Mouse (Mus musculus): Measurements from ENCODE around the gene Resp18. TPM values are rescaled to one million over a fixed set of nuclear protein-coding genes. Genes with fewer than 3 reads are reported as not detected.

Gene Resp18
- polyA plus RNA-seq, 1 experiment from 2014 or later, result 13.4 TPM

Other genes with a start within 250 kb of the Resp18 start
- gene Nhej1, start 153.2 kb downstream of the Resp18 start, polyA plus RNA-seq (2014; fragmentation: Nextera tagmentation; extraction: Ambion mirVana), result 8.3 and 10.5 TPM in 2 replicates
- 1.4 and 1.8 TPM in 2 replicates for gene Slc23a3, start 144.5 kb downstream of the Resp18 start, polyA plus RNA-seq (2014; fragmentation: Nextera tagmentation; extraction: Ambion mirVana)
- gene Cnppd1, start 135.7 kb downstream of the Resp18 start, polyA plus RNA-seq (2014; fragmentation: Nextera tagmentation; extraction: Ambion mirVana), result 41.6 and 41.7 TPM in 2 replicates
- 50.1 and 51.1 TPM in 2 replicates for gene Retreg2, start 135.6 kb downstream of the Resp18 start, polyA plus RNA-seq (2014; fragmentation: Nextera tagmentation; extraction: Ambion mirVana)
- 36.5 and 38.8 TPM in 2 replicates for gene Zfand2b, start 109.8 kb downstream of the Resp18 start, polyA plus RNA-seq (2014; fragmentation: Nextera tagmentation; extraction: Ambion mirVana)
- gene Abcb6, start 98.0 kb downstream of the Resp18 start, polyA plus RNA-seq (2014; fragmentation: Nextera tagmentation; extraction: Ambion mirVana), result 17.8 and 21.7 TPM in 2 replicates
- 20.2 and 23.0 TPM in 2 replicates for gene Ankzf1, start 86.3 kb downstream of the Resp18 start, polyA plus RNA-seq (2014; fragmentation: Nextera tagmentation; extraction: Ambion mirVana)
- gene Atg9a, start 86.2 kb downstream of the Resp18 start, polyA plus RNA-seq (2014; fragmentation: Nextera tagmentation; extraction: Ambion mirVana), result 24.0 and 26.3 TPM in 2 replicates
- gene Glb1l, start 67.6 kb downstream of the Resp18 start, polyA plus RNA-seq (2014; fragmentation: Nextera tagmentation; extraction: Ambion mirVana), result 15.1 and 19.2 TPM in 2 replicates
- gene Stk16, start 67.6 kb downstream of the Resp18 start, polyA plus RNA-seq (2014; fragmentation: Nextera tagmentation; extraction: Ambion mirVana), result 116 and 131 TPM in 2 replicates
- 68.7 and 86.5 TPM in 2 replicates for gene Tuba4a, start 58.5 kb downstream of the Resp18 start, polyA plus RNA-seq (2014; fragmentation: Nextera tagmentation; extraction: Ambion mirVana)
- gene A630095N17Rik, start 46.3 kb downstream of the Resp18 start, polyA plus RNA-seq (2014; fragmentation: Nextera tagmentation; extraction: Ambion mirVana), result not detected in 2 replicates
- 14.2 TPM in 2 replicates for gene Dnajb2, start 42.0 kb downstream of the Resp18 start, polyA plus RNA-seq (2014; fragmentation: Nextera tagmentation; extraction: Ambion mirVana)
- 2.9 and 3.4 TPM in 2 replicates for gene Ptprn, start 13.9 kb downstream of the Resp18 start, polyA plus RNA-seq (2014; fragmentation: Nextera tagmentation; extraction: Ambion mirVana)
- gene Dnpep, start 39.6 kb upstream of the Resp18 start, polyA plus RNA-seq (2014; fragmentation: Nextera tagmentation; extraction: Ambion mirVana), result 133 and 137 TPM in 2 replicates
- 72.4 and 73.2 TPM in 2 replicates for gene Des, start 81.9 kb upstream of the Resp18 start, polyA plus RNA-seq (2014; fragmentation: Nextera tagmentation; extraction: Ambion mirVana)
- gene Speg, start 96.9 kb upstream of the Resp18 start, polyA plus RNA-seq (2014; fragmentation: Nextera tagmentation; extraction: Ambion mirVana), result 46.7 and 55.2 TPM in 2 replicates
- 69.4 and 72.1 TPM in 2 replicates for gene Gmppa, start 157.5 kb upstream of the Resp18 start, polyA plus RNA-seq (2014; fragmentation: Nextera tagmentation; extraction: Ambion mirVana)
- gene Asic4, start 172.0 kb upstream of the Resp18 start, polyA plus RNA-seq (2014; fragmentation: Nextera tagmentation; extraction: Ambion mirVana), result 0.47 and 1.0 TPM in 2 replicates
- 36.7 and 42.8 TPM in 2 replicates for gene Chpf, start 200.9 kb upstream of the Resp18 start, polyA plus RNA-seq (2014; fragmentation: Nextera tagmentation; extraction: Ambion mirVana)
- gene Tmem198, start 201.1 kb upstream of the Resp18 start, polyA plus RNA-seq (2014; fragmentation: Nextera tagmentation; extraction: Ambion mirVana), result 1.9 and 2.6 TPM in 2 replicates
- gene Obsl1, start 228.0 kb upstream of the Resp18 start, polyA plus RNA-seq (2014; fragmentation: Nextera tagmentation; extraction: Ambion mirVana), result 80.9 and 88.4 TPM in 2 replicates
- gene Inha, start 228.7 kb upstream of the Resp18 start, polyA plus RNA-seq (2014; fragmentation: Nextera tagmentation; extraction: Ambion mirVana), result 3.5 and 3.9 TPM in 2 replicates
- gene Stk11ip, start 243.1 kb upstream of the Resp18 start, polyA plus RNA-seq (2014; fragmentation: Nextera tagmentation; extraction: Ambion mirVana), result 16.3 and 18.7 TPM in 2 replicates

Measured in intestine, embryonic 14.5 days (tissue).